Mouse (Mus musculus) cerebellum, postnatal 14 days (tissue): ENCODE results near the gene Gp2.
A peak's percentile ranks its signal among the peaks of the same experiment; 100 is the strongest.

Experiments used
- DNase-seq, 2 experiments: peaks; one replicate each; pipeline ENCODE4 v3.0.0; 2021; ENCODE audit warnings: mixed read lengths in 2 of 2

Gp2 gene

GRCm38 (mm10) chr7:119459185-119459584, at the start of gene Gp2:
Gene Gp2 (minus strand): TSS chr7:119459285.
- no peak for DNase-seq

GRCm38 (mm10) chr7:119490041-119490780, 31.1 kb upstream of the Gp2 start:
- DNase-seq: no peak

GRCm38 (mm10) chr7:119486683-119487082, 27.6 kb upstream of the Gp2 start:
- no peak for DNase-seq

GRCm38 (mm10) chr7:119484154-119484553, 25.1 kb upstream of the Gp2 start:
- no peak for DNase-seq

GRCm38 (mm10) chr7:119479256-119479655, 20.2 kb upstream of the Gp2 start, which contains the start of gene Umod:
Gene Umod (minus strand): TSS chr7:119479282.
- DNase-seq: no peak

GRCm38 (mm10) chr7:119476500-119477389, 17.7 kb upstream of the Gp2 start:
- peak; percentile 3 to 31 for DNase-seq

GRCm38 (mm10) chr7:119454192-119454591, 4.9 kb downstream of the Gp2 start:
- no peak for DNase-seq

GRCm38 (mm10) chr7:119443849-119444248, 15.2 kb downstream of the Gp2 start:
- peak; percentile 33 to 47 for DNase-seq

GRCm38 (mm10) chr7:119441938-119442337, 17.1 kb downstream of the Gp2 start:
- no peak for DNase-seq

GRCm38 (mm10) chr7:119427180-119427616, 31.9 kb downstream of the Gp2 start:
- DNase-seq: peak; percentile 66 to 76

- no peak for DNase-seq
Measured at GRCm38 (mm10) chr7:119420730-119421129, 38.4 kb downstream of the Gp2 start.

- peak; percentile 7 to 22 for DNase-seq
Measured at GRCm38 (mm10) chr7:119418523-119418922, 40.6 kb downstream of the Gp2 start.

GRCm38 (mm10) chr7:119394050-119394732, 64.9 kb downstream of the Gp2 start:
- DNase-seq: no peak
